Mouse (Mus musculus): ENCODE results near the gene Fdxr.

GRCm38 (mm10) chr11:115314249-115314648, 37.4 kb upstream of the Fdxr start:
- TF ChIP-seq CTCF (IDR thresholded peaks at IDR 0.05; ENCODE audit: low read depth, low read length) = peak; percentile 16
- TF ChIP-seq POLR2A (IDR thresholded peaks at IDR 0.05; ENCODE audit: insufficient read depth, low read length) = no peak
